Mouse (Mus musculus) lung, postnatal 0 days (tissue): Measurements from ENCODE around the gene Tmem117.

Experiments
- CTCF ChIP-seq: IDR thresholded peaks from 2 replicates; pipeline ENCODE4 v1.5.1; 2016; ENCODE audit warnings: antibody characterized with exemption, mild to moderate bottlenecking
- EP300 ChIP-seq: IDR thresholded peaks from 2 replicates; pipeline ENCODE4 v1.6.1; 2016; ENCODE audit warnings: antibody characterized with exemption, mild to moderate bottlenecking, control low read depth

DNA sequence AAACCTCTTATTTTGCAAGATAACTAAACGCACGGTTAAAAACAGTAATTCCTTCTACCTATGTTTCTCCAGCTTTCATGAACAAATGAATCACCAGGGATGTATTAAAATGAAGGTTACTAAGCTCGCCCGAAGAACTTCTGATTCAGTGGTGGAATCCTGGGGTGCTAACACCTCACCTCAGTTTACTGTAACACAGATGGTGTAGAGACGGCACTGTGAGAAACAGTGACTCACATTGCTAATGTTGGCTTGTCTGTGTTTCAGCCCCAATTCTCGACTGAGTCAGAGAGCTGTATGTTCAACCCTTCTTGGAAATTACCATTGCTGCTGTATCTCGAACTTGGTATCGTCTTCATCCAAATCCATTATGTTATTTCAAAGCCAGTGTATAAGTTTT is 21.3 kb upstream of the Tmem117 start:
- TF ChIP-seq CTCF: no peak
- TF ChIP-seq EP300: no peak
